Mouse (Mus musculus) forebrain, postnatal 0 days (tissue): Measurements from ENCODE around the gene Hhat. TPM values are rescaled to one million over a fixed set of nuclear protein-coding genes. Genes with fewer than 3 reads are reported as not detected.

ENCODE experiments used
- ATAC-seq: fragments of 200-750 bp; cut with Nextera tagmentation; 2 replicates; pipeline ENCODE4 v1.8.0; 2017; ENCODE audit warnings: mild to moderate bottlenecking, moderate library complexity
- DNase-seq: peaks from one replicate; pipeline ENCODE4 v3.0.0-alpha.2; 2015
- H3K27ac ChIP-seq: fragments of 300-500 bp; sonication (generic); 2 replicates; pipeline ENCODE4 v1.5.1; 2014; ENCODE audit warnings: low read depth, mild to moderate bottlenecking, antibody characterized with exemption, low read length, moderate library complexity, mixed read lengths
- H3K27me3 ChIP-seq: fragments of 300-500 bp; sonication (generic); 2 replicates; pipeline ENCODE4 v1.6.1; 2014; ENCODE audit warnings: mild to moderate bottlenecking, low read length, mixed read lengths; ENCODE audit not compliant: insufficient read depth
- H3K36me3 ChIP-seq: fragments of 300-500 bp; sonication (generic); 2 replicates; pipeline ENCODE4 v1.6.1; 2014; ENCODE audit warnings: mild to moderate bottlenecking, moderate library complexity; ENCODE audit not compliant: insufficient read depth
- H3K4me1 ChIP-seq: fragments of 300-500 bp; sonication (generic); 2 replicates; pipeline ENCODE4 v1.6.1; 2014; ENCODE audit warnings: antibody characterized with exemption; ENCODE audit not compliant: insufficient read depth
- H3K4me2 ChIP-seq: fragments of 300-500 bp; sonication (generic); 2 replicates; pipeline ENCODE4 v1.6.1; 2014; ENCODE audit warnings: low read depth, mild to moderate bottlenecking, moderate library complexity
- H3K4me3 ChIP-seq: fragments of 300-500 bp; sonication (generic); 2 replicates; pipeline ENCODE4 v1.5.1; 2014; ENCODE audit warnings: low read depth, low read length, mixed read lengths
- H3K9ac ChIP-seq: fragments of 300-500 bp; sonication (generic); 2 replicates; pipeline ENCODE4 v1.6.1; 2014; ENCODE audit warnings: mild to moderate bottlenecking
- H3K9me3 ChIP-seq: fragments of 300-500 bp; sonication (generic); 2 replicates; pipeline ENCODE4 v1.6.1; 2016; ENCODE audit warnings: low read length
- CTCF ChIP-seq: sonication (generic); IDR thresholded peaks from 2 replicates; pipeline ENCODE4 v1.5.1; 2016; ENCODE audit warnings: antibody characterized with exemption, control low read depth, low read depth
- WGBS: fragments of 180-500 bp; shearing (Covaris S2); extraction: QIAGEN DNeasy Blood & Tissue Kit; methylation state at CpG from one replicate; pipeline ENCODE4 v1.1.7; 2014; 5-methylcytosine and 5-hydroxymethylcytosine counted together
- polyA plus RNA-seq: library from polyadenylated mRNA; unstranded; fragments of >200 nt; fragmentation: Nextera tagmentation; extraction: Ambion mirVana; gene quantifications from 2 replicates; pipeline ENCODE4 v1.2.1, GENCODE M21; 2015
- total RNA-seq: library from RNA; depleted of rRNA; stranded (reverse); fragments of >200 nt; gene quantifications from 2 replicates; pipeline ENCODE4 v1.2.3, GENCODE M21; 2014

Hhat gene
- total and polyA plus RNA-seq, 2 experiments from 2014 or later: 1.8 to 2.6 TPM

DNA sequence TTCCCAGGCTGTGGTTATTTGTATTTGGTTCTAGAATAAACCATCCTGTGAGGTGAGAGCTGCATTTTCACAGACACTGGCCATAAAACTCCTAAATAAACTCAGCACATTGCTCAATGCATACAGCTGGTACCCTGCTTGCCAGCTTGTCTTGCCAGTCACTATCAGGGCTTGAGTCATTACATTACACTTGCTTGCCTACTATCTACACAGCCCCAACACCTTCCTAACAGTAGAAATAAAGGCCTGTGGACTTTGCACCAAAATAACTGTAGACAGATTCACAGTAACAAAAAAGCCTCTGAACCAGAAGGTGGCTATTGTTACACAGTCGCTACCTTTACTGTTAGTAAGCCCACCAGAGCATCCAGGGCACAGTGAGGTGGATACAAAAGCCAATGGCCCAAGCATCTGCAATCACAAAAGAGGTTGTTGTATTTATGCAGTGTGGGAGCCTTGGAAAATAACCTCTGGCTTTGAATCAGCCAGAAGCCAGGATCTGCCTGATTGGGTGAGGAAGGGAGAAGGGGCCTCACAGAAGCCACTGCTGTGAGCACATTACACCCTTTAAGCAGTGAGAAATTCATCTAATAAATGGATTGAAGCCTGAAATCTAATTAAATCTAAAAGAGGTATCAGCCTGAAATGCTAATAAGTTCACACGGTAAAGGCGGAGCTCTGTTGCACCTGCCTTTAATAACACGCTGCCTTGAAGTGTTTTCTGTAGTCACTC is 88.6 kb downstream of the Hhat start:
- Histone ChIP-seq H3K27ac (0 out of 2 replicates have a peak overlapping the region, but pooled peaks have one; percentile 10), H3K36me3 (no peaks in the 10 kb centered on the region), H3K4me3 (no peak overlapping the region), H3K9me3 (no peaks in the 10 kb centered on the region), H3K4me2 (no peak overlapping the region), H3K27me3 (no peaks in the 10 kb centered on the region), H3K4me1 (no peaks in the 10 kb centered on the region), H3K9ac (no peak overlapping the region)
- ATAC-seq (peak; percentile 67), DNase-seq (no peak)
- WGBS: 33% methylated on average over 4 of the region's 4 CpGs
- TF ChIP-seq CTCF: no peak

DNA sequence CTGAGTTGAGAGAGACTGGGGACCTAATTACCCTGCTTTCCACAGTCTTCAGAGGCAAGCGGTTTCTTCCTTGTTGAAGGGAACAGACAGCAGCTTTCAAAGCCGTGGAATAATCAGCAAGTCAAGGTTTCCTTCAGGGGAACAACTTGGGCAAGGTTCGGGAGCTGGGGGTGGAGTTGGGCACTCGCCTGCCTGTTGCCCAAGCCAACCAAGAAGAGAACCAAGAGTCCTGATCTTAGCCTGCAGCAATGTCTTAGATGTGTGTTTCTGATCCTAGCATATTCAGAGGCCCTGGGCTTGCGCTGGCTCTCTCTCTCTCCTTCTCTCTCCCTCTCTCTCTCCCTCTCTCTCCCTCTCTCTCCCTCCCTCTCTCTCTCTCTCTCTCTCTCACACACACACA is 93.8 kb downstream of the Hhat start:
- no peak for DNase-seq
- no peak overlapping the region for H3K4me2 ChIP-seq

GRCm38 (mm10) chr1:192663608-192664007 is 107.4 kb downstream of the Hhat start:
- DNase-seq (no peak), ATAC-seq (no peak)
- WGBS: 64% methylated on average over 4 of the region's 4 CpGs
- H3K27me3 ChIP-seq: no peaks in the 10 kb centered on the region
- no peaks in the 10 kb centered on the region for H3K36me3 ChIP-seq
- TF ChIP-seq CTCF: no peak
- H3K9ac ChIP-seq: no peak overlapping the region
- H3K27ac ChIP-seq: no peak overlapping the region
- H3K4me2 ChIP-seq: no peak overlapping the region
- no peaks in the 10 kb centered on the region for H3K9me3 ChIP-seq
- H3K4me1 ChIP-seq: no peaks in the 10 kb centered on the region
- H3K4me3 ChIP-seq: no peak overlapping the region

More for the DNA sequence above, 93.8 kb downstream of the Hhat start:
- ATAC-seq: no peak
- H3K9me3 ChIP-seq: no peaks in the 10 kb centered on the region
- H3K4me3 ChIP-seq: no peak overlapping the region
- TF ChIP-seq CTCF: no peak
- no peaks in the 10 kb centered on the region for H3K27me3 ChIP-seq
- H3K4me1 ChIP-seq: no peaks in the 10 kb centered on the region
- no peak overlapping the region for H3K27ac ChIP-seq
- H3K9ac ChIP-seq: no peak overlapping the region
- no peaks in the 10 kb centered on the region for H3K36me3 ChIP-seq
- 78% methylated on average over 5 of the region's 5 CpGs for WGBS

GRCm38 (mm10) chr1:192663092-192663491 is 107.9 kb downstream of the Hhat start:
- H3K9ac ChIP-seq: no peak overlapping the region
- H3K36me3 ChIP-seq: no peaks in the 10 kb centered on the region
- no peaks in the 10 kb centered on the region for H3K27me3 ChIP-seq
- no peak overlapping the region for H3K4me3 ChIP-seq
- H3K4me2 ChIP-seq: no peak overlapping the region
- WGBS: 78% methylated on average over 5 of the region's 5 CpGs
- no peaks in the 10 kb centered on the region for H3K9me3 ChIP-seq
- ATAC-seq (no peak), DNase-seq (no peak)
- no peaks in the 10 kb centered on the region for H3K4me1 ChIP-seq
- H3K27ac ChIP-seq: no peak overlapping the region
- no peak for TF ChIP-seq CTCF

DNA sequence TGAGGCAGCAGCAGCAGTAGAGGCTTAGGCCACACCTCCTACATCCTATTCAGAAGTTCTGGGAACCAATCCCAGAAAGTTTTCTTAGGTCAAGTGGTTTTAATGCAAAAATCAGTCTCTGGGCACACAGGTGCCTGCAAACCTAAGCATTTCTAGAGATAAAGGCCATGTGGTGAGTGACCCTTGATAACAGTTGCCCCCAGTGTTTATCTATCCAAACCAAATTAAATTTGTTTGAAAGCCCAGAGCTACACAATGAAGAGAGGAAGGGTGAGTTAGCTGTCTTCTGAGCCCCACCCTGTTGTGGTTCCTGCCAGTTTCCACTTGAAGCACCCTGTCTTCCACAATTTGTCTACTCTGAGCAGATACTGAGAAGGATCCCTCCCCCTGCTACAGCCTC is 109.4 kb downstream of the Hhat start:
- no peak overlapping the region for H3K27ac ChIP-seq
- H3K4me2 ChIP-seq: no peak overlapping the region
- no peaks in the 10 kb centered on the region for H3K4me1 ChIP-seq
- H3K4me3 ChIP-seq: no peak overlapping the region
- no peak for TF ChIP-seq CTCF
- H3K9ac ChIP-seq: no peak overlapping the region
- no peaks in the 10 kb centered on the region for H3K9me3 ChIP-seq
- H3K27me3 ChIP-seq: no peaks in the 10 kb centered on the region
- DNase-seq (no peak), ATAC-seq (no peak)
- no peaks in the 10 kb centered on the region for H3K36me3 ChIP-seq

- DNase-seq (peak; percentile 34), ATAC-seq (peak; percentile 29; the same call in 1 of the 2 replicates)
- H3K27ac ChIP-seq: 0 out of 2 replicates have a peak overlapping the region, but pooled peaks have one; percentile 40
- no peak overlapping the region for H3K4me2 ChIP-seq
- H3K9me3 ChIP-seq: no peaks in the 10 kb centered on the region
- no peak for TF ChIP-seq CTCF
- no peak overlapping the region for H3K4me3 ChIP-seq
- no peak overlapping the region for H3K9ac ChIP-seq
- H3K36me3 ChIP-seq: no peaks in the 10 kb centered on the region
- no peaks in the 10 kb centered on the region for H3K4me1 ChIP-seq
- 74% methylated on average over 6 of the region's 6 CpGs for whole genome bisulfite sequencing
- H3K27me3 ChIP-seq: no peaks in the 10 kb centered on the region
Observed at GRCm38 (mm10) chr1:192657417-192657816, 113.6 kb downstream of the Hhat start.

GRCm38 (mm10) chr1:192651981-192652605 is 118.9 kb downstream of the Hhat start:
- TF ChIP-seq CTCF: peak; percentile 42
- Histone ChIP-seq H3K27me3 (no peaks in the 10 kb centered on the region), H3K36me3 (no peaks in the 10 kb centered on the region), H3K9me3 (no peaks in the 10 kb centered on the region), H3K4me1 (no peaks in the 10 kb centered on the region), H3K9ac (no peak overlapping the region), H3K4me3 (no peak overlapping the region), H3K27ac (no peak overlapping the region), H3K4me2 (no peak overlapping the region)
- 54% methylated on average over 8 of the region's 8 CpGs for WGBS
- ATAC-seq (peak; percentile 45; the same call in 1 of the 2 replicates), DNase-seq (peak; percentile 30)
